Mouse (Mus musculus): Measurements from ENCODE around the gene Stk16.

- TF ChIP-seq CTCF (IDR thresholded peaks at IDR 0.05; ENCODE audit: low read depth, low read length) (no peak), GATA1 (IDR thresholded peaks at IDR 0.05; ENCODE audit: borderline replicate concordance, low read length) (no peak)
Observed at GRCm38 (mm10) chr1:75192452-75192851, 18.2 kb upstream of the Stk16 start.

All from G1E (cell line).